Mouse (Mus musculus) small intestine, adult 2 months (tissue): ENCODE measurements at regions not wholly inside any gene's neighbourhood (a gene's known extent, or its start where the extent isn't known, plus 50 kb on each side); places are given as distances from the start of the nearest gene placed in this dataset.

Experiments
- H3K27ac ChIP-seq: fragments of 200-500 bp; 2 replicates; pipeline ENCODE4 v1.5.1; 2012; ENCODE audit warnings: low read depth, low read length, control low read depth, inconsistent platforms; ENCODE audit not compliant: insufficient read depth
- H3K27me3 ChIP-seq: fragments of 200-500 bp; 2 replicates; pipeline ENCODE4 v1.6.1; 2012; ENCODE audit warnings: mild to moderate bottlenecking, moderate library complexity, low read length, inconsistent platforms; ENCODE audit not compliant: control insufficient read depth, insufficient read depth
- H3K36me3 ChIP-seq: fragments of 200-500 bp; 2 replicates; pipeline ENCODE4 v1.6.1; 2012; ENCODE audit warnings: mild to moderate bottlenecking, low read length, control low read depth, inconsistent platforms; ENCODE audit not compliant: control insufficient read depth, insufficient read depth
- H3K4me1 ChIP-seq: fragments of 200-500 bp; 2 replicates; pipeline ENCODE4 v1.6.1; 2012; ENCODE audit warnings: low read length, inconsistent platforms, mixed read lengths; ENCODE audit not compliant: control insufficient read depth, insufficient read depth, insufficient read length
- H3K4me3 ChIP-seq: fragments of 200-500 bp; 2 replicates; pipeline ENCODE4 v1.5.1; 2012; ENCODE audit warnings: low read depth, mild to moderate bottlenecking, control low read depth, inconsistent platforms, low read length, moderate library complexity
- CTCF ChIP-seq: fragments of 200-500 bp; IDR thresholded peaks from 2 replicates; pipeline ENCODE4 v1.5.1; 2012; ENCODE audit warnings: low read depth, mild to moderate bottlenecking, control low read depth, inconsistent platforms, low read length, moderate library complexity, mixed read lengths; ENCODE audit not compliant: insufficient replicate concordance, insufficient read length; ENCODE audit errors: extremely low read depth
- POLR2A ChIP-seq: fragments of 200-500 bp; IDR thresholded peaks from 2 replicates; pipeline ENCODE4 v1.6.1; 2012; ENCODE audit warnings: low read depth, mild to moderate bottlenecking, control low read depth, inconsistent platforms, low read length, moderate library complexity
- WGBS: fragments of 180-500 bp; shearing (Covaris S2); methylation state at CpG from one replicate; pipeline ENCODE4 v1.1.7; 2018; 5-methylcytosine and 5-hydroxymethylcytosine counted together

- WGBS: 3% methylated on average over 12 of the region's 12 CpGs
Observed at GRCm38 (mm10) chr16:78490245-78490644, 86.3 kb downstream of the D16Ertd472e start.

GRCm38 (mm10) chr16:78489604-78490003, 86.9 kb downstream of the D16Ertd472e start:
- no peaks in the 10 kb centered on the region for H3K27me3 ChIP-seq
- H3K4me3 ChIP-seq: no peak overlapping the region
- H3K4me1 ChIP-seq: no peaks in the 10 kb centered on the region
- H3K36me3 ChIP-seq: no peaks in the 10 kb centered on the region
- WGBS: 47% methylated on average over 4 of the region's 4 CpGs
- H3K27ac ChIP-seq: no peak overlapping the region
- TF ChIP-seq CTCF (no peak), POLR2A (no peak)

More at GRCm38 (mm10) chr16:78490245-78490644, 86.3 kb downstream of the D16Ertd472e start:
- H3K27me3 ChIP-seq: no peaks in the 10 kb centered on the region
- H3K4me3 ChIP-seq: peak overlapping the region; percentile 47
- TF ChIP-seq CTCF (no peak), POLR2A (no peak)
- H3K4me1 ChIP-seq: no peaks in the 10 kb centered on the region
- no peak overlapping the region for H3K27ac ChIP-seq
- H3K36me3 ChIP-seq: no peaks in the 10 kb centered on the region

GRCm38 (mm10) chr16:78486531-78486930, 90.0 kb downstream of the D16Ertd472e start:
- Histone ChIP-seq H3K27ac (no peak overlapping the region), H3K4me3 (no peak overlapping the region), H3K27me3 (no peaks in the 10 kb centered on the region), H3K36me3 (no peaks in the 10 kb centered on the region), H3K4me1 (no peaks in the 10 kb centered on the region)
- 89% methylated on average over 6 of the region's 6 CpGs for WGBS
- TF ChIP-seq CTCF: no peak

GRCm38 (mm10) chr16:78484319-78484718, 92.2 kb downstream of the D16Ertd472e start:
- WGBS: 69% methylated on average over 4 of the region's 4 CpGs
- Histone ChIP-seq H3K4me1 (no peaks in the 10 kb centered on the region), H3K36me3 (no peaks in the 10 kb centered on the region), H3K4me3 (no peak overlapping the region), H3K27me3 (no peaks in the 10 kb centered on the region), H3K27ac (no peak overlapping the region)
- TF ChIP-seq CTCF (no peak), POLR2A (no peak)

GRCm38 (mm10) chr16:78481571-78481970, 94.9 kb downstream of the D16Ertd472e start:
- WGBS: 84% methylated on average over 6 of the region's 6 CpGs
- TF ChIP-seq CTCF (no peak), POLR2A (no peak)
- Histone ChIP-seq H3K36me3 (no peaks in the 10 kb centered on the region), H3K4me1 (no peaks in the 10 kb centered on the region), H3K27me3 (no peaks in the 10 kb centered on the region), H3K4me3 (no peak overlapping the region), H3K27ac (no peak overlapping the region)

- Histone ChIP-seq H3K4me1 (no peaks in the 10 kb centered on the region), H3K27ac (no peak overlapping the region), H3K36me3 (no peaks in the 10 kb centered on the region), H3K4me3 (no peak overlapping the region), H3K27me3 (no peaks in the 10 kb centered on the region)
- 70% methylated on average over 5 of the region's 5 CpGs for WGBS
- TF ChIP-seq CTCF (no peak), POLR2A (no peak)
Observed at GRCm38 (mm10) chr16:78481065-78481464, 95.4 kb downstream of the D16Ertd472e start.

- no peaks in the 10 kb centered on the region for H3K36me3 ChIP-seq
- no peak overlapping the region for H3K27ac ChIP-seq
- H3K4me1 ChIP-seq: no peaks in the 10 kb centered on the region
- H3K27me3 ChIP-seq: no peaks in the 10 kb centered on the region
- 88% methylated on average over 10 of the region's 10 CpGs for WGBS
- H3K4me3 ChIP-seq: no peak overlapping the region
- TF ChIP-seq POLR2A (no peak), CTCF (no peak)
Observed at GRCm38 (mm10) chr16:78480261-78480660, 96.2 kb downstream of the D16Ertd472e start.

- H3K27me3 ChIP-seq: no peaks in the 10 kb centered on the region
- no peaks in the 10 kb centered on the region for H3K36me3 ChIP-seq
- no peak overlapping the region for H3K4me3 ChIP-seq
- no peaks in the 10 kb centered on the region for H3K4me1 ChIP-seq
- no peak overlapping the region for H3K27ac ChIP-seq
- no peak for TF ChIP-seq CTCF
- no peak for TF ChIP-seq POLR2A
- 60% methylated on average over 7 of the region's 7 CpGs for WGBS
Observed at GRCm38 (mm10) chr16:78473456-78473855, 96.5 kb upstream of the Btg3 start.
